Mouse (Mus musculus) G1E (cell line): ENCODE measurements around the gene Leap2.

ENCODE experiments used
- CTCF ChIP-seq: IDR thresholded peaks from 2 replicates; pipeline ENCODE4 v1.5.1; 2012; ENCODE audit warnings: low read depth, low read length, inconsistent platforms, mixed read lengths
- GATA1 ChIP-seq: IDR thresholded peaks from 2 replicates; pipeline ENCODE4 v1.6.1; 2012; ENCODE audit warnings: borderline replicate concordance, low read length, inconsistent platforms, mixed read lengths

- TF ChIP-seq CTCF (no peak), GATA1 (no peak)
Measured at GRCm38 (mm10) chr11:53383758-53384428, 39.1 kb downstream of the Leap2 start.
